Mouse (Mus musculus) bone marrow, adult 2 months (tissue): Measurements from ENCODE around the gene Spata13.

ENCODE experiments used
- CTCF ChIP-seq: fragments of 200-500 bp; IDR thresholded peaks from 2 replicates; pipeline ENCODE4 v1.5.1; 2011; ENCODE audit warnings: low read length, control low read depth; ENCODE audit not compliant: control insufficient read depth, insufficient read depth
- POLR2A ChIP-seq: fragments of 200-500 bp; IDR thresholded peaks from 2 replicates; pipeline ENCODE4 v1.6.1; 2011; ENCODE audit warnings: low read depth, mild to moderate bottlenecking, control low read depth, low read length, borderline replicate concordance; ENCODE audit not compliant: control insufficient read depth

- no peak for TF ChIP-seq POLR2A
- no peak for TF ChIP-seq CTCF
These were observed 117.8 kb downstream of the Spata13 start for GRCm38 (mm10) chr14:60751581-60751980.
